Mouse (Mus musculus) CH12.LX (cell line): ENCODE measurements around the gene Papola. TPM values are rescaled to one million over a fixed set of nuclear protein-coding genes. Genes with fewer than 3 reads are reported as not detected.

ENCODE experiments used
- DNase-seq: peaks from one replicate; pipeline ENCODE4 v3.0.0-alpha.2; 2013; ENCODE audit errors: extremely low read depth
- H3K27ac ChIP-seq: 2 replicates; pipeline ENCODE4 v1.5.1; 2012; ENCODE audit warnings: low read depth, mild to moderate bottlenecking, control low read depth, moderate library complexity; ENCODE audit not compliant: insufficient read depth
- H3K27me3 ChIP-seq: replicated peaks from 2 replicates; pipeline ENCODE3; 2012; ENCODE audit warnings: inconsistent platforms
- H3K36me3 ChIP-seq, 2 experiments: replicated peaks in 1 of 2; 2 replicates each; pipeline versions ENCODE3 to v1.6.1; 2012; ENCODE audit warnings: inconsistent platforms in 1 of 2, low read length in 1 of 2, mild to moderate bottlenecking in 1 of 2, mixed read lengths in 1 of 2, moderate library complexity in 1 of 2; ENCODE audit not compliant: control insufficient read depth in 1 of 2, insufficient read depth in 1 of 2
- H3K4me1 ChIP-seq, 2 experiments: 2 replicates each; pipeline ENCODE4 v1.6.1; 2012; ENCODE audit warnings: inconsistent platforms in 1 of 2, moderate library complexity in 1 of 2; ENCODE audit not compliant: insufficient read depth in 2 of 2, control insufficient read depth in 1 of 2
- H3K4me2 ChIP-seq: 2 replicates; pipeline ENCODE4 v1.6.1; 2012; ENCODE audit warnings: low read depth, mild to moderate bottlenecking, control low read depth; ENCODE audit not compliant: poor library complexity, insufficient read depth, severe bottlenecking
- H3K4me3 ChIP-seq, 3 experiments: fragments of 150-350 bp in 1 of 3; sonication (generic) in 1 of 3; replicated peaks in 1 of 3; 2 replicates each; pipeline versions ENCODE3 to v1.5.1; 2011 to 2012; ENCODE audit warnings: low read depth in 2 of 3, low read length in 2 of 3, mild to moderate bottlenecking in 2 of 3, moderate library complexity in 2 of 3, control low read depth in 1 of 3, improper control_type of control experiment in 1 of 3, inconsistent platforms in 1 of 3, mixed read lengths in 1 of 3; ENCODE audit not compliant: poor library complexity in 1 of 3
- H3K79me2 ChIP-seq: replicated peaks from 2 replicates; pipeline ENCODE4 v1.6.1; 2012; ENCODE audit warnings: mild to moderate bottlenecking, moderate library complexity; ENCODE audit not compliant: control insufficient read depth, poor library complexity, insufficient read depth, severe bottlenecking; ENCODE audit errors: extremely low read depth
- H3K9ac ChIP-seq: 2 replicates; pipeline ENCODE4 v1.6.1; 2012; ENCODE audit warnings: low read depth, mild to moderate bottlenecking, control low read depth, moderate library complexity; ENCODE audit not compliant: insufficient read depth
- H3K9me3 ChIP-seq: replicated peaks from 2 replicates; pipeline ENCODE3; 2012; ENCODE audit warnings: low read length, inconsistent platforms, mixed read lengths
- BHLHE40 ChIP-seq: IDR thresholded peaks from 2 replicates; pipeline ENCODE4 v1.6.1; 2011; ENCODE audit warnings: mild to moderate bottlenecking, low read depth, low read length, improper control_type of control experiment
- CHD2 ChIP-seq: IDR thresholded peaks from 2 replicates; pipeline ENCODE4 v1.6.1; 2011; ENCODE audit warnings: low read length, improper control_type of control experiment
- E2F4 ChIP-seq: IDR thresholded peaks from 2 replicates; pipeline ENCODE4 v1.6.1; 2011; ENCODE audit warnings: low read depth, low read length, improper control_type of control experiment; ENCODE audit not compliant: insufficient replicate concordance
- ETS1 ChIP-seq: conservative IDR thresholded peaks from 2 replicates; pipeline ENCODE4 v1.6.1; 2012; ENCODE audit warnings: low read depth, mild to moderate bottlenecking, inconsistent platforms, low read length, improper control_type of control experiment, moderate library complexity
- GABPA ChIP-seq: IDR thresholded peaks from 2 replicates; pipeline ENCODE4 v1.6.1; 2012; ENCODE audit warnings: low read depth, low read length, improper control_type of control experiment, inconsistent platforms; ENCODE audit not compliant: insufficient replicate concordance
- HCFC1 ChIP-seq: IDR thresholded peaks from 2 replicates; pipeline ENCODE4 v1.6.1; 2012; ENCODE audit warnings: low read depth, mild to moderate bottlenecking, inconsistent platforms, low read length, improper control_type of control experiment
- IRF4 ChIP-seq: IDR thresholded peaks from 2 replicates; pipeline ENCODE4 v1.6.1; 2014; ENCODE audit warnings: low read depth, mild to moderate bottlenecking, inconsistent platforms, low read length, improper control_type of control experiment
- KAT2A ChIP-seq: IDR thresholded peaks from 2 replicates; pipeline ENCODE4 v1.6.1; 2012; ENCODE audit warnings: low read length, improper control_type of control experiment, inconsistent platforms; ENCODE audit not compliant: insufficient replicate concordance
- MAZ ChIP-seq: IDR thresholded peaks from 2 replicates; pipeline ENCODE4 v1.6.1; 2012; ENCODE audit warnings: low read depth, mild to moderate bottlenecking, inconsistent platforms, low read length, improper control_type of control experiment, moderate library complexity
- MXI1 ChIP-seq: IDR thresholded peaks from 2 replicates; pipeline ENCODE4 v1.6.1; 2011; ENCODE audit warnings: mild to moderate bottlenecking, low read depth, low read length, improper control_type of control experiment
- NELFE ChIP-seq: IDR thresholded peaks from 2 replicates; pipeline ENCODE4 v1.6.1; 2011; ENCODE audit warnings: low read depth, low read length, improper control_type of control experiment
- POLR2A ChIP-seq: IDR thresholded peaks from 2 replicates; pipeline ENCODE4 v1.6.1; 2011; ENCODE audit warnings: low read depth, mild to moderate bottlenecking, improper control_type of control experiment, low read length
- SMC3 ChIP-seq: IDR thresholded peaks from 2 replicates; pipeline ENCODE4 v1.6.1; 2011; ENCODE audit warnings: low read depth, low read length, improper control_type of control experiment
- UBTF ChIP-seq: IDR thresholded peaks from 2 replicates; pipeline ENCODE4 v1.6.1; 2012; ENCODE audit warnings: low read depth, mild to moderate bottlenecking, inconsistent platforms, low read length, improper control_type of control experiment, moderate library complexity
- ZKSCAN1 ChIP-seq: IDR thresholded peaks from 2 replicates; pipeline ENCODE4 v1.6.1; 2012; ENCODE audit warnings: low read depth, inconsistent platforms, low read length, improper control_type of control experiment, borderline replicate concordance
- ZNF384 ChIP-seq: IDR thresholded peaks from 2 replicates; pipeline ENCODE4 v1.6.1; 2012; ENCODE audit warnings: low read depth, low read length, improper control_type of control experiment, inconsistent platforms
- dilution Hi-C: fragments of 300-500 bp; cut with MboI; formaldehyde crosslinking; loops from 2 replicates; pipeline ENCODE4 v1.14.3; 2020; ENCODE audit warnings: low sequenced_read_pairs; ENCODE audit not compliant: extremely low pct_unique_long_range_greater_than_20kb, extremely low pct_ligation_motif_present
- in situ Hi-C: fragments of 300-500 bp; cut with MboI; formaldehyde crosslinking; loops from 3 replicates; pipeline ENCODE4 v1.14.3; 2019; ENCODE audit warnings: low sequenced_read_pairs, low pct_ligation_motif_present, low pct_unique_long_range_greater_than_20kb, mixed read lengths
- polyA plus RNA-seq: library from polyadenylated mRNA; unstranded; fragments of >175 nt; gene quantifications from 2 replicates; pipeline ENCODE4 v1.2.1, GENCODE M21; 2012; ENCODE audit warnings: low read depth; ENCODE audit not compliant: insufficient read length
- total RNA-seq, 2 experiments: library from RNA; depleted of rRNA; stranded (reverse); fragments of 300-350 nt in 1 of 2; fragments of >200 nt in 1 of 2; gene quantifications; 2 replicates each; pipeline ENCODE4 v1.2.3; 2012 to 2014

The Papola gene
- total and polyA plus RNA-seq, 3 experiments = 100.0 to 150 (median 111) TPM

DNA sequence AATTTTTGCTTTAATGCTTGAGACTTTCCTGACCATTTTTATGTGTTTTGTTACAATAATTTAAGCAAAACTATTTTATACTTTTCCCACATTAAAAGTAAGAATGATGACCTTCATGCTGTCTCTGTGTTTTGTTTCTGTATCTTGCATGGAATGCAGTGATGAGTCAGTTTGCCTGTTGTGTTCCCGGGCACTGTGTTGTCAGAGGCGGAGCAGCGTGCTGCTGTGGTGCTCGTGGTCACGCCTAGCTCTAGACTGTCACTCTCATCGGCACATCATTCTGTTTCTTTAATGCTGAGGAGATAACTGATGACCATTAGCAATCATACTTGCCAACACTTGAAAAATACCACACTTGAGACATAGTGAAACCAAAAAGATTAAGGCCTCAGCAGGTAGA lies 29.5 kb downstream of the Papola start:
- H3K4me3 ChIP-seq = no peak overlapping the region
- no peak overlapping the region for H3K27ac ChIP-seq
- no peaks in the 10 kb centered on the region for H3K27me3 ChIP-seq
- H3K9ac ChIP-seq = no peak overlapping the region
- H3K4me1 ChIP-seq = no peaks in the 10 kb centered on the region
- dilution Hi-C loops = no loop called here
- peaks cover 57 to 86% of the 10 kb centered on the region in 2 experiments for H3K36me3 ChIP-seq
- peaks cover 5% of the 10 kb centered on the region; the same call in 1 of the 2 replicates for H3K79me2 ChIP-seq
- TF ChIP-seq ZKSCAN1 (no peak), UBTF (no peak), HCFC1 (no peak), E2F4 (no peak), IRF4 (no peak), KAT2A (no peak), ZNF384 (no peak), MAZ (no peak), ETS1 (no peak), SMC3 (no peak), CHD2 (no peak), NELFE (no peak)
- in situ Hi-C loops = no loop called here
- H3K4me2 ChIP-seq = no peak overlapping the region
- no peaks in the 10 kb centered on the region for H3K9me3 ChIP-seq
- no peak for DNase-seq

DNA sequence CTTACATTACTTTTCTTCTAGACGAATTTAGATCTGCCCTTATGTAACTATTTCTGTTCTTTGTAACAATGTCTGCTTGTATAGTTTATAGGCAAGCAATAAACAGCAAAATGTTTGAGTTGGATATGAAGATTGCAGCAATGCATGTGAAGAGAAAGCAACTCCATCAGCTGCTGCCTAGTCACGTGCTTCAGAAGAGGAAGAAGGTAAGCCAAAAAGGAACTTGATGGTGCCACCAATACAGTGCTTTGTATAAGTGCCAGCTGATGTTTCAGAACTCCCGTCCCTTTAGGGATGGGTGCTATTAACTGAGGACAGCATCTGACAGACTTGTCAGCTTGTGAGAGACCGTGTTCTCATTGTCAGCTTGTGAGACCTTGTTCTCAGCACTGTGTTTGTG lies 39.0 kb downstream of the Papola start:
- Histone ChIP-seq H3K4me2 (no peak overlapping the region), H3K27me3 (no peaks in the 10 kb centered on the region), H3K4me3 (no peak overlapping the region), H3K36me3 (peaks cover 76 to 97% of the 10 kb centered on the region in 2 experiments), H3K79me2 (0 out of 2 replicates have a peak, but pooled peaks cover 3% of the 10 kb centered on the region), H3K4me1 (no peaks in the 10 kb centered on the region), H3K27ac (no peak overlapping the region), H3K9ac (no peak overlapping the region), H3K9me3 (no peaks in the 10 kb centered on the region)
- no peak for DNase-seq
- dilution Hi-C loops = no loop called here
- in situ Hi-C loops = no loop called here
- no peak for TF ChIP-seq CHD2
- TF ChIP-seq GABPA = no peak
- no peak for TF ChIP-seq MXI1
- no peak for TF ChIP-seq POLR2A
- no peak for TF ChIP-seq BHLHE40
